Mouse (Mus musculus): ENCODE measurements at regions not wholly inside any gene's neighbourhood (a gene's known extent, or its start where the extent isn't known, plus 50 kb on each side); places are given as distances from the start of the nearest gene placed in this dataset.

GRCm38 (mm10) chr10:102836567-102837224, 193.3 kb downstream of the Alx1 start:
- no peaks in the 10 kb centered on the region for H3K4me1 ChIP-seq (replicated peaks)
- H3K36me3 ChIP-seq, result no peaks in the 10 kb centered on the region
- H3K4me2 ChIP-seq, result no peak overlapping the region
- no peaks in the 10 kb centered on the region for H3K9me3 ChIP-seq
- no peak for ATAC-seq (ENCODE audit: insufficient number of reproducible peaks, insufficient read depth, low FRiP score, low TSS enrichment, low read depth)
- H3K27me3 ChIP-seq, result no peaks in the 10 kb centered on the region
- H3K9ac ChIP-seq (replicated peaks), result no peak overlapping the region
- H3K4me3 ChIP-seq (replicated peaks), result no peak overlapping the region
- WGBS, result 65% methylated on average over 4 of the region's 4 CpGs
- no peak overlapping the region for H3K27ac ChIP-seq

GRCm38 (mm10) chr10:102835814-102836213, 194.2 kb downstream of the Alx1 start:
- WGBS, result 29% methylated on average over 1 of the region's 1 CpGs
- Histone ChIP-seq H3K36me3 (no peaks in the 10 kb centered on the region), H3K9me3 (no peaks in the 10 kb centered on the region), H3K4me2 (no peak overlapping the region), H3K27me3 (no peaks in the 10 kb centered on the region), H3K27ac (no peak overlapping the region), H3K4me1 (replicated peaks) (no peaks in the 10 kb centered on the region), H3K4me3 (replicated peaks) (no peak overlapping the region), H3K9ac (replicated peaks) (no peak overlapping the region)
- no peak for ATAC-seq (ENCODE audit: insufficient number of reproducible peaks, insufficient read depth, low FRiP score, low TSS enrichment, low read depth)

- Histone ChIP-seq H3K27me3 (no peaks in the 10 kb centered on the region), H3K4me2 (no peak overlapping the region), H3K27ac (no peak overlapping the region), H3K4me3 (replicated peaks) (no peak overlapping the region), H3K4me1 (replicated peaks) (no peaks in the 10 kb centered on the region), H3K36me3 (no peaks in the 10 kb centered on the region), H3K9ac (replicated peaks) (no peak overlapping the region), H3K9me3 (no peaks in the 10 kb centered on the region)
- 75% methylated on average over 3 of the region's 3 CpGs for WGBS
- no peak for ATAC-seq (ENCODE audit: insufficient number of reproducible peaks, insufficient read depth, low FRiP score, low TSS enrichment, low read depth)
These were observed 200.4 kb downstream of the Alx1 start for GRCm38 (mm10) chr10:102829606-102830005.

GRCm38 (mm10) chr10:102823434-102823833, 206.6 kb downstream of the Alx1 start:
- no peak for ATAC-seq (ENCODE audit: insufficient number of reproducible peaks, insufficient read depth, low FRiP score, low TSS enrichment, low read depth)

GRCm38 (mm10) chr10:102801391-102801790, 228.6 kb downstream of the Alx1 start:
- Histone ChIP-seq H3K9me3 (no peaks in the 10 kb centered on the region), H3K27me3 (no peaks in the 10 kb centered on the region), H3K9ac (replicated peaks) (no peak overlapping the region), H3K4me2 (no peak overlapping the region), H3K27ac (no peak overlapping the region), H3K4me1 (replicated peaks) (no peaks in the 10 kb centered on the region), H3K4me3 (replicated peaks) (no peak overlapping the region), H3K36me3 (no peaks in the 10 kb centered on the region)
- ATAC-seq (ENCODE audit: insufficient number of reproducible peaks, insufficient read depth, low FRiP score, low TSS enrichment, low read depth), result no peak
- 93% methylated on average over 3 of the region's 3 CpGs for WGBS

More at GRCm38 (mm10) chr10:102823434-102823833, 206.6 kb downstream of the Alx1 start:
- no peaks in the 10 kb centered on the region for H3K36me3 ChIP-seq
- H3K27me3 ChIP-seq, result no peaks in the 10 kb centered on the region
- no peaks in the 10 kb centered on the region for H3K4me1 ChIP-seq (replicated peaks)
- no peaks in the 10 kb centered on the region for H3K9me3 ChIP-seq
- no peak overlapping the region for H3K9ac ChIP-seq (replicated peaks)
- no peak overlapping the region for H3K27ac ChIP-seq
- no peak overlapping the region for H3K4me3 ChIP-seq (replicated peaks)
- no peak overlapping the region for H3K4me2 ChIP-seq

GRCm38 (mm10) chr10:102779243-102779642, 250.8 kb downstream of the Alx1 start:
- no peak overlapping the region for H3K9ac ChIP-seq (replicated peaks)
- no peaks in the 10 kb centered on the region for H3K36me3 ChIP-seq
- H3K27ac ChIP-seq, result no peak overlapping the region
- no peaks in the 10 kb centered on the region for H3K4me1 ChIP-seq (replicated peaks)
- H3K9me3 ChIP-seq, result no peaks in the 10 kb centered on the region
- no peak overlapping the region for H3K4me3 ChIP-seq (replicated peaks)
- 76% methylated on average over 2 of the region's 2 CpGs for WGBS
- no peaks in the 10 kb centered on the region for H3K27me3 ChIP-seq
- H3K4me2 ChIP-seq, result no peak overlapping the region
- ATAC-seq (ENCODE audit: insufficient number of reproducible peaks, insufficient read depth, low FRiP score, low TSS enrichment, low read depth), result no peak

- Histone ChIP-seq H3K27me3 (no peaks in the 10 kb centered on the region), H3K36me3 (no peaks in the 10 kb centered on the region), H3K4me2 (no peak overlapping the region), H3K4me1 (replicated peaks) (no peaks in the 10 kb centered on the region), H3K27ac (no peak overlapping the region), H3K9me3 (no peaks in the 10 kb centered on the region), H3K4me3 (replicated peaks) (no peak overlapping the region), H3K9ac (replicated peaks) (no peak overlapping the region)
- no peak for ATAC-seq (ENCODE audit: insufficient number of reproducible peaks, insufficient read depth, low FRiP score, low TSS enrichment, low read depth)
- 82% methylated on average over 4 of the region's 4 CpGs for WGBS
These were observed 251.7 kb downstream of the Rassf9 start for GRCm38 (mm10) chr10:102763696-102764095.

- Histone ChIP-seq H3K4me1 (replicated peaks) (no peaks in the 10 kb centered on the region), H3K4me2 (no peak overlapping the region), H3K9ac (replicated peaks) (no peak overlapping the region), H3K9me3 (no peaks in the 10 kb centered on the region), H3K27me3 (no peaks in the 10 kb centered on the region), H3K36me3 (no peaks in the 10 kb centered on the region), H3K4me3 (replicated peaks) (no peak overlapping the region), H3K27ac (no peak overlapping the region)
- ATAC-seq (ENCODE audit: insufficient number of reproducible peaks, insufficient read depth, low FRiP score, low TSS enrichment, low read depth), result no peak
- WGBS, result 79% methylated on average over 2 of the region's 2 CpGs
These were observed 250.4 kb downstream of the Rassf9 start for GRCm38 (mm10) chr10:102762378-102762777.

- H3K4me2 ChIP-seq, result no peak overlapping the region
- no peaks in the 10 kb centered on the region for H3K36me3 ChIP-seq
- no peak overlapping the region for H3K27ac ChIP-seq
- H3K9me3 ChIP-seq, result no peaks in the 10 kb centered on the region
- WGBS, result 51% methylated on average over 3 of the region's 3 CpGs
- no peak for ATAC-seq (ENCODE audit: insufficient number of reproducible peaks, insufficient read depth, low FRiP score, low TSS enrichment, low read depth)
- no peak overlapping the region for H3K4me3 ChIP-seq (replicated peaks)
- no peaks in the 10 kb centered on the region for H3K27me3 ChIP-seq
- no peak overlapping the region for H3K9ac ChIP-seq (replicated peaks)
- no peaks in the 10 kb centered on the region for H3K4me1 ChIP-seq (replicated peaks)
These were observed 223.2 kb downstream of the Rassf9 start for GRCm38 (mm10) chr10:102735207-102735606.

GRCm38 (mm10) chr10:102732420-102732819, 220.4 kb downstream of the Rassf9 start:
- no peaks in the 10 kb centered on the region for H3K4me1 ChIP-seq (replicated peaks)
- H3K9me3 ChIP-seq, result no peaks in the 10 kb centered on the region
- no peaks in the 10 kb centered on the region for H3K27me3 ChIP-seq
- ATAC-seq (ENCODE audit: insufficient number of reproducible peaks, insufficient read depth, low FRiP score, low TSS enrichment, low read depth), result no peak
- no peaks in the 10 kb centered on the region for H3K36me3 ChIP-seq
- 85% methylated on average over 6 of the region's 6 CpGs for WGBS
- H3K27ac ChIP-seq, result no peak overlapping the region
- no peak overlapping the region for H3K9ac ChIP-seq (replicated peaks)
- H3K4me3 ChIP-seq (replicated peaks), result no peak overlapping the region
- H3K4me2 ChIP-seq, result no peak overlapping the region

- Histone ChIP-seq H3K9me3 (no peaks in the 10 kb centered on the region), H3K27ac (no peak overlapping the region), H3K4me2 (no peak overlapping the region), H3K9ac (replicated peaks) (no peak overlapping the region), H3K36me3 (no peaks in the 10 kb centered on the region), H3K4me3 (replicated peaks) (no peak overlapping the region), H3K4me1 (replicated peaks) (no peaks in the 10 kb centered on the region), H3K27me3 (no peaks in the 10 kb centered on the region)
- WGBS, result 72% methylated on average over 2 of the region's 2 CpGs
- no peak for ATAC-seq (ENCODE audit: insufficient number of reproducible peaks, insufficient read depth, low FRiP score, low TSS enrichment, low read depth)
These were observed 200.2 kb downstream of the Rassf9 start for GRCm38 (mm10) chr10:102712263-102712662.

- Histone ChIP-seq H3K4me1 (replicated peaks) (no peaks in the 10 kb centered on the region), H3K27ac (no peak overlapping the region), H3K9ac (replicated peaks) (no peak overlapping the region), H3K4me3 (replicated peaks) (no peak overlapping the region), H3K4me2 (no peak overlapping the region), H3K9me3 (no peaks in the 10 kb centered on the region), H3K36me3 (no peaks in the 10 kb centered on the region), H3K27me3 (no peaks in the 10 kb centered on the region)
- ATAC-seq (ENCODE audit: insufficient number of reproducible peaks, insufficient read depth, low FRiP score, low TSS enrichment, low read depth), result no peak
- WGBS, result 94% methylated on average over 3 of the region's 3 CpGs
These were observed 193.8 kb downstream of the Rassf9 start for GRCm38 (mm10) chr10:102705848-102706247.

All from limb, embryonic 12.5 days (tissue).